Mouse (Mus musculus): ENCODE results near the gene P4htm. TPM values are rescaled to one million over a fixed set of nuclear protein-coding genes. Genes with fewer than 3 reads are reported as not detected.

The P4htm gene
- total and polyA plus RNA-seq, 2 experiments from 2014 or later, result 17.7 to 18.7 TPM

DNA sequence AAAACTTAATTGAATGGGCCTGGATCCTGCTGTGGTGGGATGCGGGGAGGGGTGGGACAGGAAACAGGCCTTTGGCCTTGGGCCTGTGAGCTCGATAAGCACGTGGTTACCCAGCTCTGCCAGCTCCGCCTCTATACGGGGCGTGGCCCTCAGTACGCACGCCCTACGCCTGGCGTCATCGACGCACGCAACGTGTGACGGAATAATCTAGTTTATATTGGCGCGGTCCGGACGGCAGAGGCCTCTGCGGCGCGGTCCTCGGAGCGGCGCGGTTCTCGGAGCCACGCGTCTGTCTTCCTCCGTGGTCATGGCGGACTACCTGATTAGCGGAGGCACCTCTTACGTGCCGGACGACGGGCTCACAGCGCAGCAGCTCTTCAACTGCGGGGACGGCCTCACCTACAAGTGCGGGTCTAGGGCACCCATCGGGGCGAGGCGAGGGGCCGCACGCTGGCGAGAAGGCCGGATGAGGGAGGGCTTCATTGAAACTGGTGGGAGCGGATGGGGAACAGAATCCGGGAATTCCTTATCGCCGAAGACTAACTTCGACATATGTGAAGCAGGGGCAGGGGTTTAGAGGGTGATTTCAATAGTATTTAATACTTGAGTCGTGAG, 37.1 kb downstream of the P4htm start, which contains the start of gene Impdh2:
Gene Impdh2, plus strand, starts transcription at position 60 of the 615 bp plus-strand sequence.
- peak within 1 kb of the TSS; percentile 75 for H3K27ac ChIP-seq (ENCODE audit: low read depth)
- H3K4me2 ChIP-seq (ENCODE audit: low read depth, low read length), result peak within 1 kb of the TSS; percentile 87
- under 1% methylated on average over 53 of the region's 53 CpGs for WGBS
- peak within 1 kb of the TSS; percentile 74 for H3K9ac ChIP-seq (replicated peaks; ENCODE audit: low read depth, low read length)
- DNase-seq (ENCODE audit: low spot score), result peak; percentile 95
- ATAC-seq (ENCODE audit: insufficient read depth, low read depth), result peak; percentile 99
- TF ChIP-seq CTCF (IDR thresholded peaks at IDR 0.05; ENCODE audit: low read depth), result no peak
- no peak for TF ChIP-seq EP300 (IDR thresholded peaks at IDR 0.05; ENCODE audit: low read depth)
- peaks cover 8% of the 10 kb centered on the region for H3K4me1 ChIP-seq (ENCODE audit: control insufficient read depth, insufficient read depth)
- H3K4me3 ChIP-seq (ENCODE audit: low read depth, low read length), result peak within 1 kb of the TSS; percentile 65
- H3K9me3 ChIP-seq (replicated peaks; ENCODE audit: control insufficient read depth, low read length), result no peaks in the 10 kb centered on the region
- peaks cover 75% of the 10 kb centered on the region for H3K36me3 ChIP-seq (replicated peaks; ENCODE audit: control insufficient read depth, insufficient read depth, low read length)
- no peaks in the 10 kb centered on the region for H3K27me3 ChIP-seq (ENCODE audit: control insufficient read depth, insufficient read depth, low read length)

DNA sequence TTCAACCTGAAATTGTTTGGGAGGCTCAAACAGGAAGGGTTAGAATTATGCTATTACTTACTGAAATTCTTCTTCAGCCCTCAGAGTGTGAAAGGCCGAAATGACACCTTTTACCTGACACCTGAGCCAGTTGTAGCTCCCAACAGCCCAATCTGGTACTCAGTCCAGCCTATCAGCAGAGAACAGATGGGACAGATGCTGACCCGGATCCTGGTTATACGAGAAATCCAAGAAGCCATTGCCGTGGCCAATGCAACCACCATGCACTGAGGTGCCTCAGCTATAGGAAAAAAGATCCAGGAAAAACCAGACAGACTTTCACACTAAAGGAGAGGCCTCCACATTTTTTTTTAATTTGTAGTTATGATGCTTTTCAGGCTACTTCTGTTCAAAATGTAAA, 38.3 kb downstream of the P4htm start:
- ATAC-seq (ENCODE audit: insufficient read depth, low read depth) (no peak), DNase-seq (ENCODE audit: low spot score) (no peak)
- TF ChIP-seq EP300 (IDR thresholded peaks at IDR 0.05; ENCODE audit: low read depth) (no peak), CTCF (IDR thresholded peaks at IDR 0.05; ENCODE audit: low read depth) (no peak)
- H3K4me1 ChIP-seq (ENCODE audit: control insufficient read depth, insufficient read depth), result peaks cover 8% of the 10 kb centered on the region
- peaks cover 75% of the 10 kb centered on the region for H3K36me3 ChIP-seq (replicated peaks; ENCODE audit: control insufficient read depth, insufficient read depth, low read length)
- WGBS, result 85% methylated on average over 4 of the region's 4 CpGs
- H3K27me3 ChIP-seq (ENCODE audit: control insufficient read depth, insufficient read depth, low read length), result no peaks in the 10 kb centered on the region
- no peak overlapping the region for H3K9ac ChIP-seq (replicated peaks; ENCODE audit: low read depth, low read length)
- H3K9me3 ChIP-seq (replicated peaks; ENCODE audit: control insufficient read depth, low read length), result no peaks in the 10 kb centered on the region
- no peak overlapping the region for H3K27ac ChIP-seq (ENCODE audit: low read depth)
- H3K4me3 ChIP-seq (ENCODE audit: low read depth, low read length), result no peak overlapping the region
- no peak overlapping the region for H3K4me2 ChIP-seq (ENCODE audit: low read depth, low read length)

DNA sequence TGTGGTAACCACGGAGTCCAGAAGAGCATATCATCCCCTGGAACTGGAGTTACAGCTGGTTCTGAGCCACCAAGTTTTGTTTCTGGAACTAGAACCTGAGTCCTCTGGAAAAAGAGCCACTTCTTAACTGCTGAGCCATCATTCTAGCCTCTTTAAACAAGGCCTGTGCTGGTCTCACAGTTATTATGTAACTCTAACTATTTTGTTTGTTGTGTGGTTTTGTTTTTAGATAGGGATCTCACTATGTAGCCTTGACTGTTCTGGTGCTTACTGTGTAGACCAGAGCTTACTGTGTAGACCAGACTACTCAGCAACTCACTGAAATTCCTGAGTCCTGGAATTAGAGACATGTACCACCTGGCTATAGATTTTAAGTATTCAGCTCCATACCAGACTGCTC, 50.6 kb downstream of the P4htm start:
- WGBS, result 91% methylated on average over 1 of the region's 1 CpGs
- H3K27me3 ChIP-seq (ENCODE audit: control insufficient read depth, insufficient read depth, low read length), result no peaks in the 10 kb centered on the region

DNA sequence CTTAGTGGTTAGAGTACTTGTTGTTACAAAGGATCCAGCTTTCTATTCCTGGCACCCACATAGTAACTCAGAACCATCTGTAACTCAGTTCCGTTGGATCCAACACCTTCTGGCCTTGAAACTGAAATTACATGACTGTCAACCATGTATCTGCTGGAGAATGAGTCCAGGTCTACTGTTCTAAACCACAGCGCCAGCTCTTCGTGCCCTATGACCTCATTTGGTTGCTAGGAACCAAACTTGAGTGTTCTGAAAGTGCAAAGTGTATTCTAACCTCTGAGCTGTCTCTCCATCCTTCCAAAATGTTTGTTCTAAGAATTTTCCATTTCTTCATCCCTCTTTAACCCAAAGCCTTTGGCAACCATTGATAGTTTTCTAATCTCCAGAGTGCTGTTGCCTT, 51.5 kb downstream of the P4htm start:
- peaks cover 90% of the 10 kb centered on the region for H3K36me3 ChIP-seq (replicated peaks; ENCODE audit: control insufficient read depth, insufficient read depth, low read length)

More for the DNA sequence above, 50.6 kb downstream of the P4htm start:
- ATAC-seq (ENCODE audit: insufficient read depth, low read depth) (no peak), DNase-seq (ENCODE audit: low spot score) (no peak)
- TF ChIP-seq EP300 (IDR thresholded peaks at IDR 0.05; ENCODE audit: low read depth), result no peak
- no peak for TF ChIP-seq CTCF (IDR thresholded peaks at IDR 0.05; ENCODE audit: low read depth)
- H3K9ac ChIP-seq (replicated peaks; ENCODE audit: low read depth, low read length), result no peak overlapping the region
- H3K9me3 ChIP-seq (replicated peaks; ENCODE audit: control insufficient read depth, low read length), result no peaks in the 10 kb centered on the region
- no peak overlapping the region for H3K27ac ChIP-seq (ENCODE audit: low read depth)
- H3K36me3 ChIP-seq (replicated peaks; ENCODE audit: control insufficient read depth, insufficient read depth, low read length), result peaks cover 90% of the 10 kb centered on the region
- H3K4me3 ChIP-seq (ENCODE audit: low read depth, low read length), result no peak overlapping the region
- no peaks in the 10 kb centered on the region for H3K4me1 ChIP-seq (ENCODE audit: control insufficient read depth, insufficient read depth)
- no peak overlapping the region for H3K4me2 ChIP-seq (ENCODE audit: low read depth, low read length)

DNA sequence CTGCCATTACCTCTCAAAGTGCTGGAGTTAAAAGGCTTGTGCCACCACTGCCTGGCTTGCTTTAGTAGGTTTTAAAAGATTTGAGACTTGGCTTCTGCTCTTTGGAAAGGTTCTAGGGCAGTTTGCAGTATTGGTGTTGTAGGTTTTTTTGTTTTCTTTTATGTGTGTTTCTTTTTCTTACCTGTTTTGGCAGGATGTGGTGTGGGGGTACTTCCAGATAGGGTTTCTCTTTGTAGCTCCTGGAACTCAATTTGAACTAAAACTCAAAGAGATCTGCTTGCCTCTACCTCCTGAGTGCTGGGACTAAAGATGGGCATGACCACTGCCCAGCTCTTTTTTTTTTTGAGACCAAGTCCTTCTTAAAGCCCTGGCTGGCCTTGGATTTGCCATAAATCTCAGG, 56.6 kb downstream of the P4htm start:
- H3K36me3 ChIP-seq (replicated peaks; ENCODE audit: control insufficient read depth, insufficient read depth, low read length), result peaks cover 88% of the 10 kb centered on the region
- no peaks in the 10 kb centered on the region for H3K9me3 ChIP-seq (replicated peaks; ENCODE audit: control insufficient read depth, low read length)
- H3K4me3 ChIP-seq (ENCODE audit: low read depth, low read length), result no peak overlapping the region
- ATAC-seq (ENCODE audit: insufficient read depth, low read depth) (no peak), DNase-seq (ENCODE audit: low spot score) (no peak)
- H3K9ac ChIP-seq (replicated peaks; ENCODE audit: low read depth, low read length), result no peak overlapping the region
- no peaks in the 10 kb centered on the region for H3K27me3 ChIP-seq (ENCODE audit: control insufficient read depth, insufficient read depth, low read length)
- no peak for TF ChIP-seq EP300 (IDR thresholded peaks at IDR 0.05; ENCODE audit: low read depth)
- no peak for TF ChIP-seq CTCF (IDR thresholded peaks at IDR 0.05; ENCODE audit: low read depth)
- no peak overlapping the region for H3K27ac ChIP-seq (ENCODE audit: low read depth)
- no peaks in the 10 kb centered on the region for H3K4me1 ChIP-seq (ENCODE audit: control insufficient read depth, insufficient read depth)
- no peak overlapping the region for H3K4me2 ChIP-seq (ENCODE audit: low read depth, low read length)

More for the DNA sequence above, 51.5 kb downstream of the P4htm start:
- Histone ChIP-seq H3K4me2 (ENCODE audit: low read depth, low read length) (no peak overlapping the region), H3K9me3 (replicated peaks; ENCODE audit: control insufficient read depth, low read length) (no peaks in the 10 kb centered on the region), H3K27ac (ENCODE audit: low read depth) (no peak overlapping the region), H3K4me3 (ENCODE audit: low read depth, low read length) (no peak overlapping the region), H3K9ac (replicated peaks; ENCODE audit: low read depth, low read length) (no peak overlapping the region), H3K27me3 (ENCODE audit: control insufficient read depth, insufficient read depth, low read length) (no peaks in the 10 kb centered on the region), H3K4me1 (ENCODE audit: control insufficient read depth, insufficient read depth) (no peaks in the 10 kb centered on the region)
- 91% methylated on average over 3 of the region's 3 CpGs for WGBS
- ATAC-seq (ENCODE audit: insufficient read depth, low read depth), result no peak
- TF ChIP-seq EP300 (IDR thresholded peaks at IDR 0.05; ENCODE audit: low read depth), result no peak
- no peak for TF ChIP-seq CTCF (IDR thresholded peaks at IDR 0.05; ENCODE audit: low read depth)
- DNase-seq (ENCODE audit: low spot score), result no peak

DNA sequence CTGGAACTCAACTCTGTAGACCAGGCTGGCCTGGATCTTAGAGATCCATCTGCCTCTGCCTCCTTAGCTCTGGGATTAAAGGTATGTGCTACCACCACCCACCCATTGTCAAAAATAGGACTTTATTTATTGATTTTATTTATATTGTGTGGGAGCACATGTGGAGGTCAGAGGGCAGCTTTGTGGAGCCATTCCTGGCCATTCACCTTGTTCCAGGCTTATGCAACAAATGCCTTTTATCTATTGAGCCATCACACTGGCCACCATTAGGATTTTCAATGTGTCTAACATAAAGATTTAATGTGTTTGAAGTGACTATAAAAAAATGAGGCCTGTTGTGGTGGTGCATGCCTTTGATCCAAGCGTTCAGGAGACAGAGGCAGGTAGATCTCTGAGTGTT, 66.0 kb downstream of the P4htm start:
- Histone ChIP-seq H3K9me3 (replicated peaks; ENCODE audit: control insufficient read depth, low read length) (no peaks in the 10 kb centered on the region), H3K4me2 (ENCODE audit: low read depth, low read length) (no peak overlapping the region), H3K9ac (replicated peaks; ENCODE audit: low read depth, low read length) (no peak overlapping the region), H3K36me3 (replicated peaks; ENCODE audit: control insufficient read depth, insufficient read depth, low read length) (peaks cover 81% of the 10 kb centered on the region), H3K4me3 (ENCODE audit: low read depth, low read length) (no peak overlapping the region), H3K27me3 (ENCODE audit: control insufficient read depth, insufficient read depth, low read length) (no peaks in the 10 kb centered on the region), H3K27ac (ENCODE audit: low read depth) (no peak overlapping the region), H3K4me1 (ENCODE audit: control insufficient read depth, insufficient read depth) (no peaks in the 10 kb centered on the region)
- DNase-seq (ENCODE audit: low spot score) (no peak), ATAC-seq (ENCODE audit: insufficient read depth, low read depth) (no peak)
- 92% methylated on average over 1 of the region's 1 CpGs for WGBS
- TF ChIP-seq CTCF (IDR thresholded peaks at IDR 0.05; ENCODE audit: low read depth) (no peak), EP300 (IDR thresholded peaks at IDR 0.05; ENCODE audit: low read depth) (no peak)
